Comparison of ENCODE assay signal across 13 mouse cellular contexts in the genomic region with DNA sequence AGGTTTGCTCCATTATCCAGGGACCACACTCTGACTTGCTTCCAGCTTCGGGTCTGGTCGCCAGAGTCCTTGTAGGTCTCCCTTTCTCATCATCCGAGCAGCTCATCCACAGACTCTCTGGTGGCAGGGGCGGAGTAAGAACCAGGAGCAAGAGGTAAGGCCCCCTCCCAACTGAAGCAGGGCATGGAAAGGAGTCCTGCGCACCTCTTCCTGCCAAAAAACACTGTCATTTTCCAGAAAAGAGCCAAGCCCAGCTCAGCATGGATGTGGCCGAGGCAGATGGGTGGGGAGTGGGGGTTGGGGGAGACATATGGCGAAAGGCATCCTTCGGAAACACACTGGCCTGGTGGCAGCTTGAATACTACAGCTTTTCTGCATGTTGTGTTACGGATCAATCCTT. TPM values are rescaled to one million over a fixed set of nuclear protein-coding genes. Genes with fewer than 3 reads are reported as not detected.
DNase-seq lines count a peak whose midpoint lies in the region; ATAC-seq and TF ChIP-seq lines count a peak whose summit lies in the region.
"Had no signal": no experiment of that assay in that cellular context is flagged by ENCODE, and none has a peak within 500 bp of the region (broad histone marks: within the 10 kb centered on the region; RNA-seq: fewer than 3 reads in every experiment).

No protein-coding gene starts in this region.

- peak overlapping the region; percentile 55; the same call in 1 of the 2 replicates for H3K27ac ChIP-seq in layer of hippocampus, adult 2 months
- H3K27ac ChIP-seq in forebrain, embryonic 13.5 days = peak overlapping the region; percentile 87
- H3K27ac ChIP-seq in midbrain, embryonic 13.5 days = peak overlapping the region; percentile 48

- peaks cover 10% of the 10 kb centered on the region; the same call in 1 of the 2 replicates for H3K36me3 ChIP-seq in forebrain, embryonic 13.5 days (ENCODE audit: poor library complexity, severe bottlenecking)
- H3K36me3 ChIP-seq in midbrain, embryonic 13.5 days = peaks cover 35% of the 10 kb centered on the region

- ATAC-seq in forebrain, embryonic 13.5 days = peak; percentile 50
- ATAC-seq in midbrain, embryonic 13.5 days = no peak
- ATAC-seq in granulocyte monocyte progenitor cell, adult 5-6 weeks (replicated peaks; ENCODE audit: poor library complexity, severe bottlenecking) = no peak

- H3K9me3 ChIP-seq in forebrain, embryonic 13.5 days (replicated peaks) = no peaks in the 10 kb centered on the region
- no peaks in the 10 kb centered on the region for H3K9me3 ChIP-seq in midbrain, embryonic 13.5 days

- H3K27me3 ChIP-seq in forebrain, embryonic 13.5 days = no peaks in the 10 kb centered on the region
- no peaks in the 10 kb centered on the region for H3K27me3 ChIP-seq in midbrain, embryonic 13.5 days

- TF ChIP-seq CTCF in layer of hippocampus, adult 2 months (conservative IDR thresholded peaks at IDR 0.05) = 0 out of 2 replicates have a peak, but pooled peaks have one; percentile 18

- no peak overlapping the region for H3K9ac ChIP-seq in forebrain, embryonic 13.5 days
- no peak overlapping the region for H3K9ac ChIP-seq in midbrain, embryonic 13.5 days (replicated peaks)

- H3K4me1 ChIP-seq in forebrain, embryonic 13.5 days = peaks cover 32% of the 10 kb centered on the region
- peaks cover 42% of the 10 kb centered on the region for H3K4me1 ChIP-seq in midbrain, embryonic 13.5 days (replicated peaks)

- 73% methylated on average over 9 of the region's 9 CpGs for WGBS in forebrain, embryonic 13.5 days
- 68% methylated on average over 9 of the region's 9 CpGs for WGBS in midbrain, embryonic 13.5 days

- H3K4me2 ChIP-seq in forebrain, embryonic 13.5 days = no peak overlapping the region
- H3K4me2 ChIP-seq in midbrain, embryonic 13.5 days (replicated peaks) = no peak overlapping the region

- DNase-seq in layer of hippocampus, adult 2 months (ENCODE audit: low spot score in 2 of 2) = peak; percentile 48 to 55
- no peak for DNase-seq in layer of hippocampus, postnatal 36 days
- peak; percentile 95 for DNase-seq in cerebellum, adult 11-12 months
- no peak for DNase-seq in gastrocnemius, postnatal 25 days
- DNase-seq in lung, postnatal 25 days (ENCODE audit: low spot score) = no peak
- DNase-seq: adrenal gland, postnatal 14 days; B cell, adult 2 months; heart, adult 18-20 months; heart, postnatal 14 days; kidney, adult 11 months had no signal

- no peak overlapping the region for H3K4me3 ChIP-seq in layer of hippocampus, adult 2 months
- no peak overlapping the region for H3K4me3 ChIP-seq in forebrain, embryonic 13.5 days
- no peak overlapping the region for H3K4me3 ChIP-seq in midbrain, embryonic 13.5 days (replicated peaks)

RNA-seq across cellular contexts. Expression of a gene that starts 26.5 kb away (rescaled TPM):
- 10 to 100 TPM; 71.8 to 73.9 TPM for total RNA-seq in layer of hippocampus, adult 2 months (2021)
- total RNA-seq in layer of hippocampus, postnatal 36 days (2021) = 10 to 100 TPM; 71.6 to 85.6 TPM
- polyA plus RNA-seq in forebrain, embryonic 13.5 days (2015; fragmentation: Nextera tagmentation; extraction: Ambion mirVana) = 53.6 and 68.9 TPM in 2 replicates
- 63.2 and 90.2 TPM in 2 replicates for polyA plus RNA-seq in midbrain, embryonic 13.5 days (2015; fragmentation: Nextera tagmentation; extraction: Ambion mirVana)
- under 1 TPM; 0.05 to 0.35 TPM for total RNA-seq in gastrocnemius, postnatal 25 days (2021)
- not detected in 2 replicates for total RNA-seq in granulocyte monocyte progenitor cell, adult 5-6 weeks (2014; fragmentation: Nextera tagmentation)
- not detected in 2 replicates for total RNA-seq in granulocyte monocyte progenitor cell, adult 5-6 weeks (2017)

Comparison
In these comparisons a context has a peak if more than half of its experiments do, and no peak if none do; other contexts are left out.
1. DNase-seq: peak in layer of hippocampus, adult 2 months (2 of 2) and cerebellum, adult 11-12 months (single experiment); none in layer of hippocampus, postnatal 36 days (0 of 2), gastrocnemius, postnatal 25 days (single experiment) and lung, postnatal 25 days (single experiment).
2. RNA of a gene that starts 26.5 kb away (total RNA-seq): 71.6 to 85.6 TPM in layer of hippocampus, postnatal 36 days and 71.8 to 73.9 TPM in layer of hippocampus, adult 2 months; 0.05 to 0.35 TPM in gastrocnemius, postnatal 25 days and not detected in granulocyte monocyte progenitor cell, adult 5-6 weeks; every median in the first group is over 10 times any median in the second.
3. Peak in every context shown above with its lines, with median percentiles within 50 percentile points of each other: H3K27ac ChIP-seq.